Mouse (Mus musculus) stomach, embryonic 16.5 days (tissue): ENCODE data around the gene Tmem230. TPM values are rescaled to one million over a fixed set of nuclear protein-coding genes. Genes with fewer than 3 reads are reported as not detected.

Experiments
- ATAC-seq: fragments of 200-750 bp; cut with Nextera tagmentation; 2 replicates; pipeline ENCODE4 v1.8.0; 2017; ENCODE audit warnings: moderate number of reproducible peaks, moderate TSS enrichment; ENCODE audit not compliant: insufficient read depth, low FRiP score
- H3K27ac ChIP-seq: fragments of 300-500 bp; sonication (generic); 2 replicates; pipeline ENCODE4 v1.5.1; 2014; ENCODE audit warnings: low read length
- H3K27me3 ChIP-seq: fragments of 300-500 bp; sonication (generic); 2 replicates; pipeline ENCODE4 v1.6.1; 2014; ENCODE audit warnings: low read length, control low read depth, mixed read lengths; ENCODE audit not compliant: control insufficient read depth, insufficient read depth
- H3K36me3 ChIP-seq: fragments of 300-500 bp; sonication (generic); 2 replicates; pipeline ENCODE4 v1.6.1; 2014; ENCODE audit warnings: low read length; ENCODE audit not compliant: control insufficient read depth, insufficient read depth
- H3K4me1 ChIP-seq: fragments of 300-500 bp; sonication (generic); 2 replicates; pipeline ENCODE4 v1.6.1; 2014; ENCODE audit warnings: low read length, control low read depth, mixed read lengths; ENCODE audit not compliant: control insufficient read depth, insufficient read depth
- H3K4me2 ChIP-seq: fragments of 300-500 bp; sonication (generic); 2 replicates; pipeline ENCODE4 v1.6.1; 2014; ENCODE audit warnings: low read depth, low read length, mixed read lengths
- H3K4me3 ChIP-seq: fragments of 300-500 bp; sonication (generic); replicated peaks from 2 replicates; pipeline ENCODE4 v1.5.1; 2014; ENCODE audit warnings: mild to moderate bottlenecking, low read length
- H3K9ac ChIP-seq: fragments of 300-500 bp; sonication (generic); 2 replicates; pipeline ENCODE4 v1.6.1; 2014; ENCODE audit warnings: low read length
- H3K9me3 ChIP-seq: fragments of 300-500 bp; sonication (generic); replicated peaks from 2 replicates; pipeline ENCODE4 v1.6.1; 2016; ENCODE audit warnings: low read length, control low read depth; ENCODE audit not compliant: control insufficient read depth
- WGBS: fragments of 180-500 bp; shearing (Covaris S2); extraction: QIAGEN DNeasy Blood & Tissue Kit; methylation state at CpG from one replicate; pipeline ENCODE4 v1.1.7; 2014; 5-methylcytosine and 5-hydroxymethylcytosine counted together
- polyA plus RNA-seq: library from polyadenylated mRNA; unstranded; fragments of >200 nt; fragmentation: Nextera tagmentation; extraction: Ambion mirVana; gene quantifications from 2 replicates; pipeline ENCODE4 v1.2.1, GENCODE M21; 2015

Tmem230 gene
- polyA plus RNA-seq, 1 experiment from 2014 or later, result 40.6 TPM

- 0 out of 2 replicates have a peak overlapping the region, but pooled peaks have one; percentile 19 for H3K9ac ChIP-seq
- H3K27ac ChIP-seq, result peak overlapping the region; percentile 89
- peak; percentile 77; the same call in 1 of the 2 replicates for ATAC-seq
- no peaks in the 10 kb centered on the region for H3K36me3 ChIP-seq
- H3K4me1 ChIP-seq, result peaks cover 38% of the 10 kb centered on the region
- 52% methylated on average over 12 of the region's 12 CpGs for WGBS
- H3K4me3 ChIP-seq, result no peak overlapping the region
- H3K4me2 ChIP-seq, result no peak overlapping the region
- H3K9me3 ChIP-seq, result no peaks in the 10 kb centered on the region
- no peaks in the 10 kb centered on the region for H3K27me3 ChIP-seq
These were observed 37.0 kb upstream of the Tmem230 start for GRCm38 (mm10) chr2:132284492-132285139.

- H3K9ac ChIP-seq, result no peak overlapping the region; the same call in 1 of the 2 replicates
These were observed 35.8 kb upstream of the Tmem230 start for GRCm38 (mm10) chr2:132283236-132284070.

GRCm38 (mm10) chr2:132282453-132283174 is 35.0 kb upstream of the Tmem230 start:
- H3K4me2 ChIP-seq, result peak overlapping the region; percentile 26; the same call in 1 of the 2 replicates
- no peaks in the 10 kb centered on the region for H3K36me3 ChIP-seq
- H3K4me1 ChIP-seq, result peaks cover 38% of the 10 kb centered on the region
- 29% methylated on average over 12 of the region's 12 CpGs for WGBS
- peak overlapping the region; percentile 4; the same call in 1 of the 2 replicates for H3K9ac ChIP-seq
- H3K4me3 ChIP-seq, result no peak overlapping the region
- peak overlapping the region; percentile 89 for H3K27ac ChIP-seq
- H3K9me3 ChIP-seq, result no peaks in the 10 kb centered on the region
- H3K27me3 ChIP-seq, result no peaks in the 10 kb centered on the region
- ATAC-seq, result peak; percentile 28; the same call in 1 of the 2 replicates

More at GRCm38 (mm10) chr2:132283236-132284070, 35.8 kb upstream of the Tmem230 start:
- Histone ChIP-seq H3K36me3 (no peaks in the 10 kb centered on the region), H3K9me3 (no peaks in the 10 kb centered on the region), H3K27ac (peak overlapping the region; percentile 89), H3K4me1 (peaks cover 38% of the 10 kb centered on the region), H3K4me2 (peak overlapping the region; percentile 26; the same call in 1 of the 2 replicates), H3K4me3 (no peak overlapping the region), H3K27me3 (no peaks in the 10 kb centered on the region)
- ATAC-seq, result peak; percentile 48; the same call in 1 of the 2 replicates
- WGBS, result 41% methylated on average over 15 of the region's 15 CpGs

GRCm38 (mm10) chr2:132281560-132282452 is 34.2 kb upstream of the Tmem230 start:
- no peak overlapping the region for H3K4me2 ChIP-seq
- no peaks in the 10 kb centered on the region for H3K9me3 ChIP-seq
- H3K4me3 ChIP-seq, result no peak overlapping the region
- H3K4me1 ChIP-seq, result peaks cover 38% of the 10 kb centered on the region
- no peaks in the 10 kb centered on the region for H3K27me3 ChIP-seq
- WGBS, result 60% methylated on average over 10 of the region's 10 CpGs
- no peaks in the 10 kb centered on the region for H3K36me3 ChIP-seq
- no peak for ATAC-seq
- no peak overlapping the region for H3K9ac ChIP-seq
- H3K27ac ChIP-seq, result peak overlapping the region; percentile 89

- 88% methylated on average over 10 of the region's 10 CpGs for WGBS
- no peak for ATAC-seq
These were observed 33.0 kb upstream of the Tmem230 start for GRCm38 (mm10) chr2:132280518-132281120.

GRCm38 (mm10) chr2:132279978-132280377 is 32.4 kb upstream of the Tmem230 start:
- 68% methylated on average over 4 of the region's 4 CpGs for WGBS
- Histone ChIP-seq H3K4me3 (no peak overlapping the region), H3K36me3 (no peaks in the 10 kb centered on the region), H3K9ac (no peak overlapping the region), H3K27ac (no peak overlapping the region), H3K27me3 (no peaks in the 10 kb centered on the region), H3K4me1 (peaks cover 37% of the 10 kb centered on the region), H3K4me2 (no peak overlapping the region), H3K9me3 (no peaks in the 10 kb centered on the region)
- no peak for ATAC-seq

More at GRCm38 (mm10) chr2:132280518-132281120, 33.0 kb upstream of the Tmem230 start:
- H3K27ac ChIP-seq, result no peak overlapping the region
- H3K4me3 ChIP-seq, result no peak overlapping the region
- no peaks in the 10 kb centered on the region for H3K27me3 ChIP-seq
- no peaks in the 10 kb centered on the region for H3K9me3 ChIP-seq
- H3K36me3 ChIP-seq, result no peaks in the 10 kb centered on the region
- H3K9ac ChIP-seq, result no peak overlapping the region
- H3K4me1 ChIP-seq, result peaks cover 40% of the 10 kb centered on the region
- no peak overlapping the region for H3K4me2 ChIP-seq

- WGBS, result 61% methylated on average over 3 of the region's 3 CpGs
- Histone ChIP-seq H3K27ac (no peak overlapping the region), H3K36me3 (no peaks in the 10 kb centered on the region), H3K9me3 (no peaks in the 10 kb centered on the region), H3K27me3 (no peaks in the 10 kb centered on the region), H3K4me2 (no peak overlapping the region), H3K9ac (no peak overlapping the region), H3K4me3 (no peak overlapping the region), H3K4me1 (peaks cover 32% of the 10 kb centered on the region)
- ATAC-seq, result no peak
These were observed 31.8 kb upstream of the Tmem230 start for GRCm38 (mm10) chr2:132279336-132279882.
